Mouse (Mus musculus) heart, postnatal 10 days (tissue): Measurements from ENCODE around the gene Ucn2. TPM values are rescaled to one million over a fixed set of nuclear protein-coding genes. Genes with fewer than 3 reads are reported as not detected.

ENCODE experiments used
- DNase-seq, 2 experiments: peaks; one replicate each; pipeline ENCODE4 v3.0.0; 2021
- intact Hi-C: fragments of 180-260 bp; cut with DNase I; formaldehyde crosslinking; loops from one replicate; pipeline ENCODE4 v1.15.1; 2025
- total RNA-seq, 2 experiments: library from RNA; stranded (reverse); gene quantifications; 2 replicates each; pipeline ENCODE4 v1.2.3; 2021

Gene Ucn2
- total RNA-seq, 2 experiments from 2014 or later = not detected

DNA sequence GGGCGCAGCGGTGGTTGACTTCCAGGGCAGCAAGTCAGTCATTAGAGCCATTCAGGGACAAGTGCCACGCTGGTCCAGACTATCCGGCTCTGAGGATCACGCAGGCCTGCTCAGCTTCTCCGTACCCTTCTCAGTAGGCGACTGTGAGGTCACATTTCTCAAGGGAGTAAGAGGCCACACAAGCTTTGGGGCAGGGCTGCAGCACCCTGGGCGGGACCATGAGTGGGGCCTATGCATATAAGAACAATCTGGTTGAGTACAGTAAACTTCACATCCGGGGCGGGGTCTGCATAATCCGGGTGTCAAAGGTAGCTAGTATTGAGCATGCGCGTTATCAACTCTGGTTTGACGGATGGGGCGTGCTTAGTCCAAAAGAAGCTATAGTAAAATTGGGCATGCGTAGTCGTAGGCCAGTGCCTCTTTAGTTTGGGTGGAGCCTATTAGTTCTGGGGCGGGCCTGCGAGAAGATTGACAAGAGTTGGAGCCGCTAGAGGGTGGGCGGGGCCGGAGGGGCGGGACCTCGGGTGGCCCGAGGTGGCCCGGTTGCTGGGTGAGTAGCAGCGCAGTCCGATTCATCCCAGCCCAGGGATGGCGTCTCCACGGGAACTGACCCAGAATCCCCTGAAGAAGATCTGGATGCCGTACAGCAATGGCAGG lies 5.7 kb downstream of the Ucn2 start, which contains the start of gene Pfkfb4:
Gene Pfkfb4 (plus strand): TSS at position 351 of the 657 bp plus-strand sequence.
- intact Hi-C loops = no loop called here
- peak; percentile 98 for DNase-seq

DNA sequence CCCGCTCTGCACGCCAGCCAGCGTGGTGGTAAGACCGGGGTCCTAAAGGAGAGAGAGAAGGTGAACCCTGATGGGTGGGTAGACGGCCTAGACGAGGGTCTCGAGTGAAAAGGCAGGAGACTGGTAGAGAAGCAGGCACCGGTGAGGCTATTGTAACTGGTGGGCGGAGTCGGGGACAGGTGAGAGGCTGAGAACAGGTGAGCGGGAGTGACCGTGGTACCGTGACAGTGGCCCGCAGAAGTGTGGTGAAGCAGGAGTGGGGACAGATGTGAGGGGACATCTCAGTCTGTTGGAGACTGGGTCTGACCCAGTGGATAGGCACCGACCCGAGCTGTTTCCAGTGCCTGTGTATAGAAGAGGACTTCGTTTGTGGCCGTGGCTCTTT lies 6.3 kb downstream of the Ucn2 start:
- intact Hi-C loops = no loop called here
- peak in 1 of 2 experiments; percentile 31 for DNase-seq

DNA sequence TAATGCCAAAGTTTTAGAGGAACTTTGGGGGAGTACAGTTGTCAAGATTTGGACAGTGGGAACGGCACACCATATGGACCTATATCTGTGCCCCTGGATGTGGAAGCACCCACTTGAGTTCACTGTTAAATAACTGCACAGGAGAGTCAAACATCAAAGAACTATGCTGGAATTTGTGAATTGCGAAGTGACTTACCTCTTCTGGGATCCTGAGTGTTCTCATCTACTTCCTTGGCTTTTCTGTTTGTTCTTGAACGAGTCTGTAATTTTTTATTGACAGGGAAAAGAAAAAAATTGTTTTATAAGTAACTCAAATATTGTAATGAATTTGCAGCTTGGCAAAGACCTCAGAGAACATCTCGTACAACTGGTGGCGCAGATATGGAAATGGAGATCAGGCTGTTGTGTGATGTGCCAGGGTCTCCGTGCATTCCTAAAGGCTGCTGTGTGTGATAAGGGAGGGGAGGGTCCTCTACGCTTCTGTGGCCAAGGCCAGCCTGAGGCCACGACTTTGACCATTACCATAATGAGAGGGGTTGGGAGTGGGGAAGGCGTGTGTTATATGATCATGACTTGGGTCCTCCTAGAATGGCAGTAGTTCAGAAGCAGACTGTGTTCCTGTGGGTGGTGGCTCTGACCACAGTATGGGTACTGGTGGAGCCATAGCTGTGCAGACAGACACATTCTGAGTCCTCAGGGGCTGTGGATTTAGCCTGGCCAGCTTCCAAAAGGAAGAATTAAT lies 7.0 kb downstream of the Ucn2 start:
- DNase-seq = no peak
- intact Hi-C loops = no loop called here

DNA sequence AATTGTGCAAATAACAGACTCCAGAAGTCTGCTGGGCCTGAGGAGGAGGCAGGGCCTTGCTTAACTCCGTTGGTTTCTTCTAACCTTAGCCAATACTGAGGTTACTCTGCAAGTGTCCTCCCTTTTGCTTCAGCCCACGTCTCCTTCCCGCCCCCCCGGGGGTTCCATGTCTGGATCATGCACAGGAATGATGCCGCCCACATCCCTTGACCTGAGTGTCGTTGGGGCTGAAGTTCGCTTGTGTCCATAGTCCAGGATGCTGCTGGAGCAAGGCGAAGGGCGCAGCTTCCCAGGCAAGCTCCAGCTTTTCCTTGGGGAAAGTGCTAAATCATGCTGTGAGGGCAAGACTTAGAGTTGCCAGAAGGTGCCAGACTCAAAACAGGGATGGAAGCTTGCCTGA lies 10.6 kb downstream of the Ucn2 start:
- intact Hi-C loops = no loop called here
- DNase-seq = no peak

DNA sequence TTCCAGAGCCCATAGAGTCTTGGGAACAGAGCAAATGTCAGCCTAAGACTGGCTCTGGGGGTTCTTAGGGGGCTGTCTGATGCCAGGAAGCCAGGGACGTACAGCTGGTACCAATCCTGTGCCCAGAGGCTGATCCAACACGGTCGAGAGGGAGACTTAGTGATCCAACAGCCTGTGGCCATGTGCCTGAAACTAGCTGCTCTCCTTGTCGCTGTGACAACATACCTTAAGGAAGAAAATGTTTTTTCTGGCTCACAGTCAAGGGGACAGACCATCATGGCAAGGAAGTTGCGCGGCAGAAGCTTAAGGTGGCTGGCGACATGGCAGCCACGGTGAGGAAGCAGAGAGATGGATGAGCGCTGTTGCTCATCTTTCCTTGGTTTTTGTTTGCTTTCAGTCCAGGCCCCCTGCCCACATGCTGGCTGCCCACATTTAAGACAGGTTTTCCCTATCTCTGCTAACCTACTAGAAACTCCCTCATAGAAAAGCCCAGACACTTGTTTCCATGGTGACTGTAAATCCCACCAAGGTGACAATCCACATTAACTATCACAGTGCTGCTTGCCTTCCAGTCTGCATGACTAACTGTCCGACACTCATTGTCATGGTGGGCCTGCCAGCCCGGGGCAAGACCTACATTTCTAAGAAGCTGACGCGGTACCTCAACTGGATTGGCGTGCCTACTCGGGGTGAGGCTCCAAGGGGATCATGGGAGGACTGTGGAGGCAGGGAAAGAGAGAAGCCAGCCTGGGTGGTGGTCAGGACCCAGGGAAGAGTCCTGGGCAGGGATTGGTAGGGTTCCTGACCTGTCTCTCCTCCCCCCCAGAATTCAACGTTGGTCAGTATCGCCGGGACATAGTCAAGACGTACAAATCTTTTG lies 12.7 kb downstream of the Ucn2 start:
- intact Hi-C loops = loop anchor here (1.0 kb wide), 1 partner anchor 15 kb away; no protein-coding TSS in a partner anchor

DNA sequence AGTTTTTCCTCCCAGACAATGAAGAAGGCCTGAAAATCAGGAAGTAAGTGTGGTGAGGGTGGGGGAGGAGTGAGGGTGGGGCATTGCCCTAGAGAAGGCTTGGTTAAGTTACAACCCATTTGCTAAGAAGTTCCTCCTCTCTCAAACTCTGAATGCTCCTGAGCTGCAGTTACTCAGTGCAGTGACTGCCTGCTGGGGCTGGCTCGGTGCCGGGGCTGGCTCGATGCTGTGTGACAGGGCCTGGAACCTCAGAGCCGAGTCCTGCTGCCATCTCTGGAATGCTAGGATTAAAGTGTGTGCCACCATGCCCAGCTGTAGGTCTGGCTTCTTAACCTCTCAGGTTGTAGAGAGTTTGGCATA lies 13.3 kb downstream of the Ucn2 start:
- intact Hi-C loops = loop anchor here (1.0 kb wide), 1 partner anchor 16 kb away; no protein-coding TSS in a partner anchor
- no peak for DNase-seq

More for the DNA sequence above, 12.7 kb downstream of the Ucn2 start:
- no peak for DNase-seq

DNA sequence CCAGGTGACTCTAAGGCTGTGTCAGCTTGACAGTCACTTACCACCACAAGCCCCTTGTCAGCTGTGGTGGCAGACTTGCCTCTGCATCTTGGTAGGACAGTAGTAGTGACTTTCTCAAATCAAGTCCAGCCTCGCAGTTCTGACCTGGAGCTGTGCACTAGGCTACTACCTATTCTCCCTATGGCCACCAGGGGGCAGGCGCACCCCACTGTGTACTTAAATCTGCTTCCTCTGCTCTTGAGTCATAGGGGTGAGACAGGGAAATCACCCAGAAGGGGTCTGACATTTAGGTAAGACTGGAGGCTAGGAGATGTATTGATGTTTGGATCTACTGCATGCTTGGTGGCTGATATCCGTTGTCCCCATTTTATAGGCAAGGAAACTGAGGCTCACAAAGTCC lies 14.9 kb downstream of the Ucn2 start:
- intact Hi-C loops = loop anchor here (1.0 to 5.0 kb wide), 3 partner anchors 37 to 862 kb away; partner anchors contain the start of genes Shisa5 and Trex1
- DNase-seq = peak; percentile 71 to 74

DNA sequence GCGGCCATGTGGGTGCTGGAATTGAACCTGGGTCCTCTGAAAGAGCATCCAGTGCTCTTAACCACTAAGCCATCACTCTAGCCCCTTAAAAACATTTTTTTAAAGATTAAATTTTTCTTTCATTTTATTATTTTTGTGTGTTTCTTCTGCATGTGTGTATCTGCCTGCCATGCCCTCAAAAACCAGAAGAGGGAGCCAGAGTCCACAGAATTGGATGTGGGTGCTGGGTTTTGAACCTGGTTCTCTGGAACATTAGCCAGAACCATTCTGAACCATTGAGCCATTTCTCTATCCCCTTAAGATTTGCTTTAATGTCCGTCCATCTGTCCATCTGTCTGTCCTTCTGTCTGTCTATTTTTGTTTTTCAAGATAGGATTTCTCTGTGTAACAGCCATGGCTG lies 17.4 kb downstream of the Ucn2 start:
- intact Hi-C loops = loop anchor here (1.0 to 5.0 kb wide), 3 partner anchors 34 to 859 kb away; partner anchors contain the start of gene Shisa5
- DNase-seq = peak; percentile 47 to 72

DNA sequence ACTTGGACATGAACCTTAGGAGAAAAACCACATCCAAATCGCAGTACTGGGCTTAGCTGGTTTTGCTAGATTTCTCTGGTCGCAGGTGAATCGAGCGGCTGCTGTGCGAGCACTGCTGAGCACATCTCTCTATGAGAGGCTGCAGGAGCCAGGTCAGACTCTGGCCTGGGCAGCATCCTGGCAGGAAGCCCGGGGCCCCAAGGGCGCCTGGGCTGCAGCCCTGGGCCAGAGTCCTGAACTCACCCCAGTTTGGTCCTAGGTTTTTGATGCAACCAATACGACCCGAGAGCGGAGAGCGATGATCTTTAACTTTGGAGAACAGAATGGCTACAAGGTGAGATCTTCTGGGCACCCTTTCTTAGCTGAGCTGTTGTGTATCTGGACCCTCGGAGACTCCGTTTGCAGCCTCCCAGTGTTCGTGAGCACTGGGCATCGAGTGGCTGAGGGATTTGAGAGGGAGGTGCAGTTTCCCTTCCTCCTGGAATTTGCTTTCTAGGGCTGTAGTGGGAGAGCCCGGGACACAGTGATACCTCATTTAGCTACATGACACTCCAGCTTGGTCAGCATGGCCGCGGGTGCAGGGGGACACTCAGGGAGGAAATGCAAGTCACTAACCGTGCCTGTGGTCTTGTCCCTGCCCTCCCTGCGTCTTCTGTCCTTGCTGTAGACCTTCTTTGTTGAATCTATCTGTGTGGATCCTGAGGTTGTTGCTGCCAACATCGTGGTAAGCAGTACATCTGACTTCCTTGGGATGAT lies 21.4 kb downstream of the Ucn2 start:
- DNase-seq = no peak
- intact Hi-C loops = no loop called here

DNA sequence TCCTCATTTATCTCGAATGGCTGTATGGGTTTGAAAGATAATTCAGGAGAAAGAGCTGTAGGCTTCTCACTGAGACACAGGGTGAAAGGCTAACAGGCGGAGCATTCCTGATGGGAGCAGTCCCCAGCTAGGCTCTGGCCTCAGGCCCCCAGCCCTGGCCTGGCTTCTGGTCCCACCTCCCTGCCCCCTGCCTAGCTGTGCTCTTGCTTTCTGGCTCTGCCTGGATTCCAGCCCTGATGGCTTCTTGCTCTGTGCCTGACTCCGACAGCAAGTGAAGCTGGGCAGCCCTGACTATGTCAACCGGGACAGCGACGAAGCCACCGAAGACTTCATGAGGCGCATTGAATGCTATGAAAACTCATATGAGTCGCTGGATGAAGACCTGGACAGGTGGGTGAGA lies 22.3 kb downstream of the Ucn2 start:
- intact Hi-C loops = no loop called here
- no peak for DNase-seq

DNA sequence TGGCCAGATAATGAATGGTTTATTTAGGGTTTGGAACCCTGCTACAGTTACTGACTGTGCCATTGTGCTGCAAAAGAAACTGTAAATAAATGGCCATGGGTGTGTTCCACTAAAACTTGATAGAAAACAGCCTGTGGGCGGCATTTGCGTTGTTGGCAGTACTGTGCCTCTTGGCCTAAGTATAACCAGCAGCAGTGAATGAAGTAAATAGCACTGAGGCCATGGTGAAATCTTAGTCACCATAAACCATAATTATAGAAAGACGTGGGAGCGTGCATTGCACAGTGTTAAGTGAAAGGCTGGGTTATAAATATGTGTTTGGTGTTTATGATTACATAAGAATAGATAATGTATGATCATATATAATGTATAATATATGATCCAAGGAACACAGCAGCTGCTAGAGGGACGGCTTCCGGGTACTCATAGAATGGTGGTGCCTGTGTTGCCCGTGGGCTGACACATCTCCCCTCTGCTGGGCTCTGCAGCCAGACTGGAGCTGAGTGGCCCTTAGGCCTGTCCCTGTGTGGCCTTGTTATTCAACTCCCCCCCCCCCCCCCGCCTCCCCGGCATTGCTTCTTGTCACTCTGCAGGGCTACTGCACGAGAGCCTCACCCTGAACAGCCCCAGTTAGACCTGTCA lies 23.3 kb downstream of the Ucn2 start:
- DNase-seq = peak in 1 of 2 experiments; percentile 27
- intact Hi-C loops = no loop called here

DNA sequence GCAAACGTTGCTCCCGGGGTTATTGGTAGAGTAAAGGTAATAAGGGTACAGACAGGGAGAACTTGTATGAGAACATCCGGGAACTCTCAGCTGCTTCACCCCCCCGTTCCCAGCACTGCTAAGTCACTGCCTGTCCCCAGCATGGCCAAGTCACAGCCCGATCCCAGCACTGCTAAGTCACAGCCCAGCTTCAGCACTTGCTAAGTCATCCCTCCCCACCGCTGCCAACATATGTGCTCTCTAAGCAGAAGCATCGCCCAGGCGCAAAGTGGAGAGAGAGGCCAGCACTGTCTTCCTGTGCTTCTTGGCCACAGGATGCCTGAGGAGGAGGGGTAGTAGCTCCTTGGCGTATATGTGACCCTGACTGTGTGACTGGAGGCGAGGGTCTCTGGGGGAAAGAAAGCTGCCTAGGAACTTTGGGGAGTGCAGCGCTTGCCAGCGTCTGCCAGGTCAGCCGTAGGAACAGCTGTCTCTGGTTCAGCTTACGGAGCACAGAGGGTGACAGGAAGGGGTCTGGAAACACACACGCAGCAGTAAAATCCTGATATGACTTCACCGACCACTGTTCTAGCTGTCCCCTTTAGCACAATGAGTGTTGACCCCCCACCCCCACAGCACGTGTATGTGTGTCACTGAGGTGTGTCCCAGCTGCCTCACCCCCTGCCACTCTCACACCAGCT lies 24.0 kb downstream of the Ucn2 start:
- intact Hi-C loops = no loop called here
- peak; percentile 61 to 64 for DNase-seq

DNA sequence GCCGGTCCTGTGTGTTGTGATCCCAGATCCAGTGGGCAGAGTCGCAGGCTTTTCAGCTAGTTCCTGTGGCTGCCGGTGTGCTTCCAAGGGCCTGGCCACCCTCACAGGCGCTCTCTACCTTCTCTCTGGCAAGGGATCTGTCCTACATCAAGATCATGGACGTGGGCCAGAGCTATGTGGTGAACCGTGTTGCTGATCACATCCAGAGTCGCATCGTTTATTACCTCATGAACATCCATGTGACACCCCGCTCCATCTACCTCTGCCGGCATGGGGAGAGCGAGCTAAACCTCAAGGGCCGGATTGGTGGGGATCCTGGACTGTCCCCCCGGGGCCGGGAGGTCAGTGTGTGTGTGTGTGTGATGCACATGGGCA lies 24.5 kb downstream of the Ucn2 start:
- peak in 1 of 2 experiments; percentile 20 for DNase-seq
- intact Hi-C loops = no loop called here

DNA sequence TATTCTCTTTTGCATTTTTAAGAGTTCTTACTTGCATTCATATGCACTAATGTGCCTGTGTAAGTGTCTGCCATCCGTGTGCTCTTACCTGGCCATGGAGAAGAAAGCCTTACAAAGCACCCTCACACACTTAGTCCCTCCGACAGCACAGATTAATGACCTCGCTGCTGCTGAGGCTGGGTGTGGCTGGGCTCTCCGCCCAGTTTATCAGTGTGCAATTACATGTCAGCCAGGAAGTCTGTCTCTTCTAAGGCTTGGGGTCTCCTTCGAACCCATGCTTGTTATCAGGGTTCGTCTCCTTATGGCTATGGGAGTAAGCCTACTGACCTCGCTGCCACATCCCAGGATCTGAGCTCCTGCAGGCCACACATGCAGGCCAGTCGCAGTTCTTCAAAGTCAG lies 29.6 kb downstream of the Ucn2 start:
- intact Hi-C loops = no loop called here
- DNase-seq = no peak

DNA sequence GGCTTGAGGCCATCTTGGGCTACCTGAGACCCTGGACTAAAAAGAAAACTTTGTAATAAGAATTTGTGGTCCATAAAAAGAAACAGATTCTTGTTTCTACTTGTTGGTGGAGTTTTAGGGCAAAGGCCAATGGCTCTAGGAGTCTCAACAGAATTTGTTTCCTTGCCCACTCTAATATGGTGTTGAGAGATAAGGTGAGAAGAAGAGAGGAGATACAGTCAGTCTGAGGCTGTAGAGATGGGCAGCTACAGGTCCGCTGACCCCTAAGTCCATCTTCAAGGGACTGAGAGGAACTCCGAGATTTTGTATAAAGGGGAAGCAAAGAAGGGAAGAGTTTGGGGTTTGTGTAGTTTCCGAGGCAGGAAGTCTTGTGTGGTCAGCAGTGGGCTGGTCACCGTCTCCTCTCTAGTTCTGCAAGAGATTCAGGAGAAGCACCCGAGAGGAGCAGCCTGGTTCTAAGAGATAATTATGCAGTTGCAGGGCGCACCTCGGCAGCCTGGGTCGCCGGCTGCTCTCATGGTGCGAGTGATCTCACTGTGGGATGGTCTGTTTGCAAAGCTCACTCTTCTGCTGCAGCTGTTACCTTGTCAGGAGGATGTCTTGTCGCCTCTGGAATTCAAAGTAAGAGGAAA lies 31.3 kb downstream of the Ucn2 start:
- intact Hi-C loops = no loop called here
- DNase-seq = no peak

DNA sequence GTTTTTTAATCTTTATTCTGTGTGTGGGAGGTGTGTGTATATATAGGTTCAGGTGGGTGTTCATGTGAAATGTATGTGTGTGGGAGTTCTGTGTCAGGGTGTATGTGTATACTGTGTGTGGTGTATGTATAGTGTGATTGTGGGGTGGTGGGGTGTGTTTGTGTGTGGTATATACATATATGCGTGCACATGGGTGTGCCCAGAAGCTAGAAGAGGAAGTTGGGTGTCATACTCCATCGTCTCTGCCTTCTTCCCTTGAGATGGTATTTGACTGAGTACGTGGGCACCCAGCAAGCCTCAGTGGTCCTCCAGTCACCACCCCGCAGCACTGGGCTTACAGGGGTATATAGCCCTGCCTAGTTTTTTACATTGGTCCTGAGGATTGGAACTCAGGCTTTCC lies 35.6 kb downstream of the Ucn2 start:
- intact Hi-C loops = no loop called here
- DNase-seq = no peak

DNA sequence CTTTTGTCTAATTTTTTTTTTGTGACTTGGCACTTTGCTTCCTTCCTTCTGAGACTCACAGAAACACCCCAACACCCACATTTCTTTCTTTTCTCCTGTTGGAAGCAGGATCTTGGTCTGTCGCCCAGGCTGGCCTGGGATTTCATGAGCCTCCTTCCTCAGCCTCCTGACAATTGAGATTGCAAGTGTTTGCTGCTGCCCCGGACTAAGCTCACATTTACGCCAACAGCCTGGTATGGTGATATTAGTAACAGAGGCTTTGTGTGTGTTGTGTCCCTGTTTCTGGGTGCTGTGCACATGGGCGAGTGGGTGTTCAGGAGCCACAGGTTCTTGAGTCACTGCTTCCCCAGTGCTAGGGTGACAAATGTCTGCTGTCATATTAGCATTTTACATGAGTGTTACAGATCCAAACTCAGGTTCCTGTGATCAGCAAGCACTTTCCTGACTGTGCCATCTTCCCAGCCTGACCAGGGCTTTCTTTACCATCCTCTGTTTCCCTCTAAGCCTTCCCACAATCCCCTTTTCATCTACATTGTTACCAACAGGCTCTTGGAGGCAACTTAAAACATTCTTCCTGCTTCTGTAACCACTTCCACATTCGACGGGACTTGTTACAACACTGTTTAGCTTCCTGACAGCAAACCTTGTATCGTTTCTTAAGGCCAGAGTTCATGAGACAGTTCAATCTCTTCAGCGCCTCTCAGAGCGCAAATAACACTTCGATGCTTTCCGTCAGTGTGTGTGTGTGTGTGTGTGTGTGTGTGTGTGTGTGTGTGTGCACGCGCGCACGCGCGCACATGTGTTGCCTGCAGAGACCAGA lies 37.3 kb downstream of the Ucn2 start:
- no peak for DNase-seq
- intact Hi-C loops = no loop called here

DNA sequence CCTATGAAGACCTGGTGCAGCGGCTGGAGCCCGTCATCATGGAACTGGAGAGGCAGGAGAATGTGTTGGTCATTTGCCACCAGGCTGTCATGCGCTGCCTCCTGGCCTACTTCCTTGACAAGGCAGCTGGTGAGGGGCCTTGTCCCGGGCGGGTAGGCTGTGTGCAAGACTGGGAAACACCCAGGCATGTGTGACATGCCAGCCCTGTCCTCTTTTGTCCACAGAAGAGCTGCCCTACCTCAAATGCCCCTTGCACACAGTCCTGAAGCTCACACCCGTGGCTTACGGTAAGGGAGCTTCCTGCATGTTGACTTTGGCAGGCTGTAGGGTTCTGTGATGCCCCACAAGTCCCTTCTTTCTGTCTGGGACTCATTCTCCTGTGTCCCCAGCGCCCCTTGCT lies 41.7 kb downstream of the Ucn2 start:
- intact Hi-C loops = no loop called here
- peak; percentile 67 to 74 for DNase-seq
